Mouse (Mus musculus): ENCODE results near the gene Rab37.

The Rab37 gene

GRCm38 (mm10) chr11:115091362-115091901 is at the start of gene Rab37:
TSS of gene Rab37 (plus strand) at chr11:115091431.
- DNase-seq (ENCODE audit: low read depth in 2 of 2, low spot score in 2 of 2) = no peak

GRCm38 (mm10) chr11:115048259-115048658 is 43.0 kb upstream of the Rab37 start, which contains the start of gene Cd300ld3:
TSS of gene Cd300ld3 (minus strand) at chr11:115048409.
- no peak for DNase-seq (ENCODE audit: low read depth in 2 of 2, low spot score in 2 of 2)

GRCm38 (mm10) chr11:115049282-115049895 is 41.8 kb upstream of the Rab37 start:
- DNase-seq (ENCODE audit: low read depth in 2 of 2, low spot score in 2 of 2) = no peak

GRCm38 (mm10) chr11:115052206-115052605 is 39.0 kb upstream of the Rab37 start:
- no peak for DNase-seq (ENCODE audit: low read depth in 2 of 2, low spot score in 2 of 2)

- DNase-seq (ENCODE audit: low read depth in 2 of 2, low spot score in 2 of 2) = no peak
These were observed 38.2 kb upstream of the Rab37 start for GRCm38 (mm10) chr11:115052991-115053390.

- no peak for DNase-seq (ENCODE audit: low read depth in 2 of 2, low spot score in 2 of 2)
These were observed 36.7 kb upstream of the Rab37 start for GRCm38 (mm10) chr11:115054537-115054936.

- DNase-seq (ENCODE audit: low read depth in 2 of 2, low spot score in 2 of 2) = no peak
These were observed 32.5 kb upstream of the Rab37 start for GRCm38 (mm10) chr11:115058701-115059100.

GRCm38 (mm10) chr11:115059797-115060196 is 31.4 kb upstream of the Rab37 start:
- no peak for DNase-seq (ENCODE audit: low read depth in 2 of 2, low spot score in 2 of 2)

- no peak for DNase-seq (ENCODE audit: low read depth in 2 of 2, low spot score in 2 of 2)
These were observed 29.2 kb upstream of the Rab37 start, which contains the start of gene Cd300e for GRCm38 (mm10) chr11:115062077-115062476. TSS of gene Cd300e (minus strand) at chr11:115062177.

- no peak for DNase-seq (ENCODE audit: low read depth in 2 of 2, low spot score in 2 of 2)
These were observed 24.5 kb upstream of the Rab37 start for GRCm38 (mm10) chr11:115066768-115067167.

- DNase-seq (ENCODE audit: low read depth in 2 of 2, low spot score in 2 of 2) = no peak
These were observed 20.1 kb upstream of the Rab37 start for GRCm38 (mm10) chr11:115071015-115071551.

- no peak for DNase-seq (ENCODE audit: low read depth in 2 of 2, low spot score in 2 of 2)
These were observed 19.5 kb upstream of the Rab37 start for GRCm38 (mm10) chr11:115071631-115072294.

GRCm38 (mm10) chr11:115073002-115073401 is 18.2 kb upstream of the Rab37 start:
- no peak for DNase-seq (ENCODE audit: low read depth in 2 of 2, low spot score in 2 of 2)

- no peak for DNase-seq (ENCODE audit: low read depth in 2 of 2, low spot score in 2 of 2)
These were observed 15.8 kb upstream of the Rab37 start for GRCm38 (mm10) chr11:115075407-115075806.

GRCm38 (mm10) chr11:115075859-115076258 is 15.4 kb upstream of the Rab37 start:
- no peak for DNase-seq (ENCODE audit: low read depth in 2 of 2, low spot score in 2 of 2)

- no peak for DNase-seq (ENCODE audit: low read depth in 2 of 2, low spot score in 2 of 2)
These were observed 13.8 kb upstream of the Rab37 start for GRCm38 (mm10) chr11:115077436-115077835.

GRCm38 (mm10) chr11:115078680-115079079 is 12.6 kb upstream of the Rab37 start:
- DNase-seq (ENCODE audit: low read depth in 2 of 2, low spot score in 2 of 2) = no peak

- peak; percentile 34 to 56 for DNase-seq (ENCODE audit: low read depth in 2 of 2, low spot score in 2 of 2)
These were observed 10.3 kb upstream of the Rab37 start for GRCm38 (mm10) chr11:115080886-115081285.

- no peak for DNase-seq (ENCODE audit: low read depth in 2 of 2, low spot score in 2 of 2)
These were observed 9.9 kb upstream of the Rab37 start for GRCm38 (mm10) chr11:115081373-115081772.

- no peak for DNase-seq (ENCODE audit: low read depth in 2 of 2, low spot score in 2 of 2)
These were observed 9.0 kb upstream of the Rab37 start for GRCm38 (mm10) chr11:115082196-115082595.

- DNase-seq (ENCODE audit: low read depth in 2 of 2, low spot score in 2 of 2) = peak; percentile 68 to 74
These were observed 7.7 kb upstream of the Rab37 start for GRCm38 (mm10) chr11:115083376-115084139.
